Mouse (Mus musculus): ENCODE measurements around the gene Slc1a2.

DNA sequence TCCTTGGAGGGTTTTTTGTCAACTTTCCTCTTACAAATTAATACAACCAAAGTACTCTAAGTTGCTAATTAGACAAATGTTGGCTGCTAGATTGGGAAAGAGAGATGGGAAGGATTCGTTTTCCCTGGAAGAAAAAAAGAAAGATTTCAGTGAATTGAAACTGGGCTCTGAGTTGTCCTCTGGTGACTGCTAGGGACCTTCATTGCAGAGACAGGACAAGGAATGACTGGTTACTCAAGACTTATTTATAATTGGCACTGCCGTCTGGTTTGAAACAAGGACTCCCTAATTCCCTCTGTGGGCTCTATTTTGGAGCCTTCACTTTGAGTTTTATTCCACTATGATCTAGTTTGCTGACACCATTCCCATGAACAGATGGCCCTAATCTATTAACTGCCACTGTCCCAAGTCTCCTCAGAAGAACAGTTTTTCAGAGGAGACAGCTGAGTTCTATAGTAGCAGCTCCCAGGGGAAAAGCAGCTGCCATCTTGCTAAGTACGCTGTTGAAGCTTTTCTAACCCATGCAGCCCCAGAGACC, 22.9 kb upstream of the Slc1a2 start:
- TF ChIP-seq POLR2A (IDR thresholded peaks at IDR 0.05; ENCODE audit: control insufficient read depth in 1 of 2, insufficient read depth in 1 of 2, low read depth in 1 of 2, low read length in 2 of 2, poor library complexity in 1 of 2) (no peak), CTCF (IDR thresholded peaks at IDR 0.05 in 2 of 3, conservative IDR thresholded peaks at IDR 0.05 in 1 of 3; ENCODE audit: control insufficient read depth in 1 of 3, insufficient read depth in 1 of 3, low read depth in 2 of 3, low read length in 3 of 3, poor library complexity in 1 of 3, severe bottlenecking in 1 of 3) (no peak)

Measured in MEL (cell line).